Mouse (Mus musculus) cortical plate, adult 2 months (tissue): Measurements from ENCODE around the gene Rad23a. TPM values are rescaled to one million over a fixed set of nuclear protein-coding genes. Genes with fewer than 3 reads are reported as not detected.

ENCODE experiments used
- H3K27ac ChIP-seq: fragments of 200-500 bp; 2 replicates; pipeline ENCODE4 v1.5.1; 2012; ENCODE audit warnings: low read length, control low read depth, inconsistent platforms; ENCODE audit not compliant: insufficient read depth
- H3K4me1 ChIP-seq: fragments of 200-500 bp; 2 replicates; pipeline ENCODE4 v1.6.1; 2011; ENCODE audit warnings: low read length; ENCODE audit not compliant: control insufficient read depth, insufficient read depth
- H3K4me3 ChIP-seq: fragments of 200-500 bp; 2 replicates; pipeline ENCODE4 v1.5.1; 2011; ENCODE audit warnings: mild to moderate bottlenecking, low read length, control low read depth; ENCODE audit not compliant: insufficient read depth
- CTCF ChIP-seq: fragments of 200-500 bp; IDR thresholded peaks from 2 replicates; pipeline ENCODE4 v1.5.1; 2011; ENCODE audit warnings: mild to moderate bottlenecking, control low read depth, low read length; ENCODE audit not compliant: insufficient read depth; ENCODE audit errors: extremely low read depth
- POLR2A ChIP-seq: fragments of 200-500 bp; IDR thresholded peaks from 2 replicates; pipeline ENCODE4 v1.6.1; 2011; ENCODE audit warnings: mild to moderate bottlenecking, low read length, control low read depth; ENCODE audit not compliant: insufficient read depth; ENCODE audit errors: extremely low read depth
- polyA plus RNA-seq: library from polyadenylated mRNA; depleted of rRNA; stranded (reverse); fragments of >200 nt; gene quantifications from 2 replicates; pipeline ENCODE4 v1.2.3, GENCODE M21; 2012

Rad23a gene
- polyA plus RNA-seq, 1 experiment: 84.7 TPM

GRCm38 (mm10) chr8:84814555-84815441 lies 25.7 kb downstream of the Rad23a start:
- Histone ChIP-seq H3K27ac (no peak overlapping the region), H3K4me3 (no peak overlapping the region), H3K4me1 (no peaks in the 10 kb centered on the region)
- TF ChIP-seq POLR2A (no peak), CTCF (no peak)

GRCm38 (mm10) chr8:84814240-84814554 lies 26.3 kb downstream of the Rad23a start:
- no peak for TF ChIP-seq CTCF
- TF ChIP-seq POLR2A: no peak
- H3K4me1 ChIP-seq: no peaks in the 10 kb centered on the region
- no peak overlapping the region for H3K4me3 ChIP-seq
- no peak overlapping the region for H3K27ac ChIP-seq

DNA sequence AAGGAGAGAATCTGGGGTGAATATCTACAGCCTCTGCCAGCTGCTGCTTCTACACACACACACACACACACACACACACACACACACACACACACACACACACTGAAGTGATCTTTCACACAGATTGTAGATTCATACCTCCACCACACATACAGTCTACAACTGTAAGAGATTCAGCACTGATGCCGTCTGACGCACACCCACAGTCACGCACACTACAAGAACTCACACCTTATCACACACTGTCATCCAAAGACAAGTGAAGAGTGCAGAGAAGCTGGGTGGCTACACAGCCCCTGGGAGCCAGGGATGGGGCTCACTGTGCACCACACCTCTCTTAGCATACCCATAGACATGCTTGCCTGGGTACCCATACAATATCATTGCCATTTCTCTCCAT lies 26.6 kb downstream of the Rad23a start:
- TF ChIP-seq POLR2A (no peak), CTCF (no peak)
- Histone ChIP-seq H3K4me1 (no peaks in the 10 kb centered on the region), H3K27ac (no peak overlapping the region), H3K4me3 (no peak overlapping the region)

DNA sequence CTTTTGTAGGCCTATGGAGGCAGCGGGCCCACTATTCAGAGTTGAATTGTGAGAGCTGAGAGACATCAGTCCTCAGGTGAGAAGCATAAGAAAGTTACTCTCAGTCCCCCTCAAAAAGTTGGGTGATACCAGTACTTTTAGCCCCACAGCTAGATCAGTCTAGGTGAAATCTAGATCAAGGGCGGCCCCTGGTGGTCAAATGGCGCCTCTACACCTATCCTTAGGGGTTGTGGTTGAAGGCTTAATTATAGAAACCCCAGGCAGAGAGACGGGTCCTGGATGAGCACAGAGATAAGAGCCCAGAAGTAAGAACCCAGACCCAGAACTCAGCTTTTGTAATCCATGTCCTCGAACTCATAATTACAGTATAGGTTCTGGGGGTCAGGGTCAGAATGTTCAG lies 27.4 kb downstream of the Rad23a start:
- H3K27ac ChIP-seq: no peak overlapping the region
- H3K4me1 ChIP-seq: no peaks in the 10 kb centered on the region
- TF ChIP-seq CTCF: peak; percentile 88
- no peak for TF ChIP-seq POLR2A
- no peak overlapping the region for H3K4me3 ChIP-seq

DNA sequence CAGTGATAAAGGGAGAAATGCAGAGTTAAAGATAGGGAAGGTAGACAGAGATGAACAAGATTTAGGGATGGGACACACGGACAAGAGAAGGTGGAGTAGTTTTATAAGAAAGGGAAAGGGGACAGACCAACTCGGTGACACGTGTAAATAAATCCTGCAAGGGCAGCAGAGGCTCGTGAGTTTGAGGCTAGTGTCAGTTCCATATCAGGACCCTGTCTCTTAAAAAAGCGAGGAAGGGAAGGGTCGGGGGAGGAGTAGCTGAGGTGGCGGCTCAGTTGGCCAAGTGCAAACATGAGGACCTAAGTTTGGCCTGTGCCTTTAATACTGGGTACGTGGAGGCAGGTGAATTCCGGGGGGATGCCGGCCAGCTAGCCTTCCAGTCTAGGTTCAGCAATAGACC lies 29.2 kb downstream of the Rad23a start:
- Histone ChIP-seq H3K4me1 (no peaks in the 10 kb centered on the region), H3K27ac (no peak overlapping the region), H3K4me3 (peak overlapping the region; percentile 32)
- TF ChIP-seq POLR2A: no peak

DNA sequence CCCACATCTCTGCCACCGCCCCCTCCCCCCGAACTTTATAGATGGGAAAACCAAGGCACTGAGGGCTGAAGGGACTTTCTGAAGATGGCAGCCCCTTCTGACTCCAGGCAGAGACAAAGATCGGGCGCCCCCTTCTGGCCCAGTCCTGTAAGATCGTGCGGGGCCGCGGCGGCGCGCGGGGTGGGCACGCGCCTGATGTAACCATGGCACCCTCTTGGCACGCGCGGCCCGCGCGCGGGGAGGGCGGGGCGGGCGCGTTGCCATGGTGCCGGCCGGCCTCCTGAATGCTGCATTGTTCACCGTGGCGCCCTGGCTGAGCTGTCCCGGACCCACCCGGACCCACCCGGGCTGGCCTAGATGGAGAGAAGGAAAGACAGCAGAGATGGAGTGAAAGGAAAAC lies 29.6 kb downstream of the Rad23a start:
- TF ChIP-seq POLR2A (no peak), CTCF (peak; percentile 65)
- Histone ChIP-seq H3K27ac (no peak overlapping the region), H3K4me3 (peak overlapping the region; percentile 32), H3K4me1 (no peaks in the 10 kb centered on the region)

DNA sequence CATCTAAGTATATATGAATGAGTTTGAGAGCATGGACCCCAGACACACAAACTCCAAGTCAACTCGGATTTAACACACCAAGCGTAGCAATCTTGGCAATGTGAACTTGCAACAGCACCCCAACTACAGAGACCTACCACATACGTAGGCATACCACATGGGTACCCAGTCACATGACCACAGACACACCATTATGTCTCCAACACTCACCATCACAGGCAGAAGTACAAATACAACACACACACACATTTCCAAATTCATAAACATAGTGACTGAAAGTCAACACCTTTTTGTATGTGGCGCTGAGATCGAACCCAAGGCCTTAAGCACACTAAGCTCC lies 30.6 kb downstream of the Rad23a start:
- Histone ChIP-seq H3K27ac (no peak overlapping the region), H3K4me3 (no peak overlapping the region), H3K4me1 (no peaks in the 10 kb centered on the region)
- TF ChIP-seq POLR2A (no peak), CTCF (no peak)

DNA sequence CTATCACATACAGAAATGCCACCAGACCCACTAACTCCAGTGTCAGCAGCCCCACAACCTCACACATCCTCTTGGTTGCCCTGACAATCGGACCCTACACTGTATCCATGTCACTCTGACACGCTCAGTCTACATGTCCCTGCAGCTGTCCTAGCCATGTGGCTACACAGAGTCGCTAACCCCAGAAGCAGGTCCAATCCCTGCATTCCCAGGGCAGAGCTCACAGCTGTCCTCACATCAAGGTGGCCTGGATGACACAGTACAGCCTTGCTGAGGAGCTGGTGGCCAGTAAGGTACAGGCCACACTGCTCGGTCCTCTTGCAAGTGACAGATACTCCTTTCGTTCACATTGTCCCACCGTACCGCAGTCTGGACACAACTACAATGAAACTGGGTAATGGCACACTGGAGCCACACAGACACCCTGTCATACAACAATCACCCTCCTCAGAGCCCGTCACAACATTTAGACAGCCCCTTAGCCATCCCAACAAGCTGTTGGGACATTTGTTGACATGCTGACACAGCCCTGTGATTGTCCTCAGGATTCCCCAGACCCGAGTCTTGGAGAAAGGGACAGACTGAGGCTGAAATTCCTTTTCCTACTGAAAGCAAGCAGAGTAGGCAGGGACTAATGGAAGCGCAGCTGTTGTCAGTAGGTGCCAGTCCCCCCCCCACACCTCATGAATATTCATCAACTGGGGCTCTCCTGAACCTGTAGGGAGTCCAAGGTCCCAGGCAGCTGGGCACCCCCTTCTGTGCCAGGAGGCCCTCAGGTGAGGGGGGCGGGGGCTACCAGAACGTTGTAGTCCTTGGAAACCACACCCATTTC lies 31.1 kb downstream of the Rad23a start:
- H3K27ac ChIP-seq: no peak overlapping the region
- no peak overlapping the region for H3K4me3 ChIP-seq
- no peaks in the 10 kb centered on the region for H3K4me1 ChIP-seq
- TF ChIP-seq POLR2A (no peak), CTCF (no peak)

GRCm38 (mm10) chr8:84806031-84806430 lies 34.4 kb downstream of the Rad23a start:
- Histone ChIP-seq H3K4me1 (peaks cover 2% of the 10 kb centered on the region), H3K4me3 (no peak overlapping the region), H3K27ac (no peak overlapping the region)
- no peak for TF ChIP-seq CTCF
- TF ChIP-seq POLR2A: no peak
